Mouse (Mus musculus): ENCODE measurements at regions not wholly inside any gene's neighbourhood (a gene's known extent, or its start where the extent isn't known, plus 50 kb on each side); places are given as distances from the start of the nearest gene placed in this dataset.
"Not testable (repeated sequence)": the region's sequence is repeated elsewhere in the genome, so short reads cannot be mapped to it uniquely, and the experiment has no call there.

- no peak for DNase-seq
- intact Hi-C loops (cut with DNase I), result no loop called here
Observed at GRCm38 (mm10) chr19:29869526-29869925, 55.4 kb upstream of the Il33 start.

- DNase-seq; intact Hi-C loops (cut with DNase I): not testable (repeated sequence)
Observed at GRCm38 (mm10) chr19:29868681-29869080, 55.9 kb upstream of the Ranbp6 start.

- intact Hi-C loops (cut with DNase I), result no loop called here
- DNase-seq, result no peak
Observed at GRCm38 (mm10) chr19:29866822-29867221, 54.0 kb upstream of the Ranbp6 start.

GRCm38 (mm10) chr19:29865142-29865541 lies 52.4 kb upstream of the Ranbp6 start:
- no peak for DNase-seq
- intact Hi-C loops (cut with DNase I), result no loop called here

- DNase-seq, result peak; percentile 25 to 33
- intact Hi-C loops (cut with DNase I), result no loop called here
Observed at GRCm38 (mm10) chr19:29862808-29863207, 50.0 kb upstream of the Ranbp6 start.
